Mouse (Mus musculus): Measurements from ENCODE around the gene Rab21. TPM values are rescaled to one million over a fixed set of nuclear protein-coding genes. Genes with fewer than 3 reads are reported as not detected.

The Rab21 gene
- polyA plus RNA-seq, 1 experiment from 2014 or later, result 45.9 TPM

DNA sequence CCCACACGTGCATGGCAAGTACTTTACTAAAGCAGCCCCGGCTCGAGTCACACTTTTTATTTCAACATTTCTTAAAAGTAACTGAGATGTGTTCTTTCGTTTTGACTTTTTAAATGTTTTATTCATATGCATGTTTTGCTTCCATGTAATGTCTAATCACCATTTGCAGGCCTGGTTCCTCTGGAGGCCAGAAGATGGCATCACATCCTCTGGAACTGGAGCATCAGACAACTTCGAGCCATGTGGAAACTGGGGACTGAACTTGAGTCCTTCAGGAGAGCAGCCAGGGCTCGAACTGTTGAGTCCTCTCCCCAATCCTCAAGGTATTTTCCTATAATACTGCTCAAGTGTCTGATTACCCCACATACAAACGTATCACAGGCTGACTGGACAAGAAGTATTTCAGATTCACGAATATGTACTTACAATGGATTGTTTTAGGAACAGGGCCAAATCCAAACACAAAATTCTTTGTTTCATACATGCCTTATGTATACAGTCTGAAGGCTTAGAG lies 74.3 kb downstream of the Rab21 start:
- H3K4me3 ChIP-seq (ENCODE audit: inconsistent target), result no peak overlapping the region
- H3K79me2 ChIP-seq (ENCODE audit: inconsistent target), result peaks cover 64% of the 10 kb centered on the region
- 72% methylated on average over 8 of the region's 8 CpGs for WGBS (ENCODE audit: missing documents)
- peaks cover 32% of the 10 kb centered on the region for H3K36me3 ChIP-seq (ENCODE audit: inconsistent target)
- no peak overlapping the region for H3K27ac ChIP-seq

GRCm38 (mm10) chr10:115237931-115238330 lies 77.5 kb downstream of the Rab21 start:
- WGBS (ENCODE audit: missing documents), result 91% methylated on average over 4 of the region's 4 CpGs
- H3K36me3 ChIP-seq (ENCODE audit: inconsistent target), result peaks cover 45% of the 10 kb centered on the region
- no peak overlapping the region for H3K27ac ChIP-seq
- H3K4me3 ChIP-seq (ENCODE audit: inconsistent target), result no peak overlapping the region
- H3K79me2 ChIP-seq (ENCODE audit: inconsistent target), result peaks cover 48% of the 10 kb centered on the region

Other genes with a start within 250 kb of the Rab21 start
- gene Tph2, start 130.6 kb downstream of the Rab21 start, polyA plus RNA-seq (2018), result not detected in 3 replicates
- 30.0 to 50.1 TPM (median 37.9 TPM) in 3 replicates for gene Tbc1d15, start 64.1 kb downstream of the Rab21 start, polyA plus RNA-seq (2018)
- gene Tmem19, start 46.9 kb upstream of the Rab21 start, polyA plus RNA-seq (2018), result 42.8 to 50.5 TPM (median 43.8 TPM) in 3 replicates
- gene Thap2, start 68.8 kb upstream of the Rab21 start, polyA plus RNA-seq (2018), result 4.7 to 6.2 TPM (median 5.7 TPM) in 3 replicates
- gene Zfc3h1, start 69.4 kb upstream of the Rab21 start, polyA plus RNA-seq (2018), result 23.1 to 49.1 TPM (median 28.9 TPM) in 3 replicates